Mouse (Mus musculus) adrenal gland, postnatal 36 days (tissue): ENCODE measurements around the gene Mapk7. TPM values are rescaled to one million over a fixed set of nuclear protein-coding genes. Genes with fewer than 3 reads are reported as not detected.

Experiments used
- DNase-seq, 2 experiments: peaks; one replicate each; pipeline ENCODE4 v3.0.0; 2021; ENCODE audit warnings: mixed read lengths in 1 of 2
- total RNA-seq, 2 experiments: library from RNA; stranded (reverse); gene quantifications; 2 replicates each; pipeline ENCODE4 v1.2.3; 2021

The Mapk7 gene
- total RNA-seq, 2 experiments from 2014 or later: 14.0 to 19.4 TPM

GRCm38 (mm10) chr11:61465422-61465821 is 28.8 kb downstream of the Mapk7 start:
- DNase-seq: no peak

DNA sequence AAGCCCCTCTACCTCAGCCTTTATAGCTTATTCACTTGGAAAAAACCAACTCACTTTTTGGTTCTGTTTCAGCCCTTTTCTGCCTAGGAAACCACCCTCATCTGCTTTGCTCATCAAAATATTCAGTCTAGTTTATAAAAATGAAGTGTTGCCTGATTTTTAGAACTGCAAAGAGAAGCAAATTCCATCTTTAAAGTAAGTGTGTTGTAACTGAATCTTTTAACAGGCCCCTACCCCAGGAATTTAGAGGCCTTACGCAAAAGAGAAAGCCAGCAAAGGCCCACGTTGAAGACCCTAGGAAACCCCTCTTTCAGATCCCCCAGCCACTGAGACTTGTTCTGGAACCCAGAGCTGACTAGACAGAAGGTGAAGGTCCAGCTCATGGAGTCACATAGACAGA is 30.1 kb downstream of the Mapk7 start:
- no peak for DNase-seq

GRCm38 (mm10) chr11:61449499-61450292 is 44.5 kb downstream of the Mapk7 start:
- no peak for DNase-seq

GRCm38 (mm10) chr11:61448599-61449225 is 45.5 kb downstream of the Mapk7 start:
- DNase-seq: peak in 1 of 2 experiments; percentile 26

DNA sequence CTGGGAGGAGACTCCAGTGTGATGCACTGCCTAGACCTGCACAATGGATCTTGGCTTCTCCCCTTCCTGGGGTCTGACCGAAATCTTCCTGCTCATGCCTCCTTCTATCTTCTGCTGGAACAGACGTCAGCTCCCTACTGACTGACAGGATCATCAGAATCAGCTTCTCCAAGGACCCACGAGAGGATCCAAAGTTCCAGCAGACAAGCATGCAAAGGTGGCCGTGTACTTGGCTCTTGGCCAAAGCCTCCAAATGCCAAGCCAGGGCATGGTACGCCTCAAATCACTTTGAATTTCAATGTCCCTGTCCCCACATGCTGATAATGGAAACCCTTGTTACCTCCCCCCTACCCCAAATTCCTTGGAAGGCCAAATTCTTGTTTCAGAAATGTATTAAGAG is 46.2 kb downstream of the Mapk7 start:
- peak in 1 of 2 experiments; percentile 8 for DNase-seq

- no peak for DNase-seq
Observed at GRCm38 (mm10) chr11:61447296-61447695, 46.9 kb downstream of the Mapk7 start.

DNA sequence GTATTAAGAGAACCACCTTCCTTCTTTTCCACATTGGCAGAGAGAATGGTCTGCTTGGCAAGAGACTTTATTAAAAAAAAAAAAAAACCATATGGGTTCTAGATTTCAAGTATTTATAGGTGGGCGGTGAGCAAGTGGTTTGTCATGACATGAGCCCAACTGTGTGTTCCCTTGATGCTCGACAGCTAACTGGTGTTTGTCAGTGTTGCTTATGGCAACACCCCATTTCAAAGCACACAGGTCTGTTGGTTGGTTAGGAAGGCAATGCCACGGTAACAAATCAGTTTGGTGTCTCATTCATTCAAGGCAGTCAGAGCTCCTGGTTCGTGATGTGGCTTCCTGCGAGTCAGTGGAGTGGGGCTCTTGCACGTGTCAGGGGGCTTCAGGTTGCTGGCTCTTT is 50.4 kb downstream of the Mapk7 start:
- no peak for DNase-seq

DNA sequence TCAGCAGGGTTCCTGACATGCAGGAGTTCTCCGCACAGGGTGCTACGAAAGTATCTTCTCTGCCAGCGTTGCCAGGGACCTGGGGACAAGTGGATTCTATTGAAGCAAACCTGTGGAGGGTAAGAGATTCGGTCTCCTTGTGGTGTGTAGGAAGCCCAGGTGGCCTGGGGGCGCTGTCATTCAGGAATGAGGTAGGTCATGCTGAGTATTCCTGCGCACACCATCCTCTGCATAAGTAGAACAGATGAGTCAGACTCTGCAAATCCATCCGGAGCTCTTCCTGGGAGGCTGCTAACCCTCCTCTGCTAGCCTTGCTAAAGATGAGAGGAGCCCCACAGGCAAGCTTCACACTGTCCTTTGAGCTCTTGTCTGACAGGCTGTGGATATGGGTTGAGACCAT is 52.5 kb downstream of the Mapk7 start:
- no peak for DNase-seq

- peak; percentile 34 to 36 for DNase-seq
Observed at GRCm38 (mm10) chr11:61440416-61440815, 53.8 kb downstream of the Mapk7 start.

GRCm38 (mm10) chr11:61439170-61439569 is 55.0 kb downstream of the Mapk7 start:
- no peak for DNase-seq

Other genes starting within 250 kb of the Mapk7 start
- 10 to 100 TPM; 46.1 to 63.7 TPM for gene Aldh3a2, start 226.9 kb downstream of the Mapk7 start, total RNA-seq
- gene Slc47a2, start 151.5 kb downstream of the Mapk7 start, total RNA-seq: not detected
- 1 to 10 TPM in 1 of 2 experiments, under 1 TPM in 1; 0.56 to 1.8 TPM for gene Slc47a1, start 116.1 kb downstream of the Mapk7 start, total RNA-seq
- 1 to 10 TPM; 1.1 to 1.3 TPM for gene Rnf112, start 40.3 kb downstream of the Mapk7 start, total RNA-seq
- 10 to 100 TPM in 1 of 2 experiments, 1 to 10 TPM in 1; 7.8 to 10.9 TPM for gene Mfap4, start 9.0 kb downstream of the Mapk7 start, total RNA-seq
- 10 to 100 TPM; 20.8 to 23.8 TPM for gene B9d1, start 10.7 kb upstream of the Mapk7 start, total RNA-seq
- 10 to 100 TPM; 23.0 to 25.7 TPM for gene Epn2, start 85.3 kb upstream of the Mapk7 start, total RNA-seq
- gene Grap, start 158.9 kb upstream of the Mapk7 start, total RNA-seq: 1 to 10 TPM; 7.9 to 8.9 TPM
- gene Fam83g, start 189.7 kb upstream of the Mapk7 start, total RNA-seq: 1 to 10 TPM in 1 of 2 experiments, under 1 TPM in 1; 0.93 to 1.7 TPM
- gene Slc5a10, start 226.4 kb upstream of the Mapk7 start, total RNA-seq: under 1 TPM in 1 of 2 experiments, not detected in 1; 0.13 TPM